Mouse (Mus musculus): ENCODE measurements around the gene Srd5a1. TPM values are rescaled to one million over a fixed set of nuclear protein-coding genes. Genes with fewer than 3 reads are reported as not detected.
"Not testable (repeated sequence)": the region's sequence is repeated elsewhere in the genome, so short reads cannot be mapped to it uniquely, and the experiment has no call there.

Gene Srd5a1
- polyA plus RNA-seq, 1 experiment from 2014 or later: 19.9 TPM

- no peak for ATAC-seq
- H3K4me2 ChIP-seq (replicated peaks): peak overlapping the region; percentile 54
- H3K9me3 ChIP-seq: no peaks in the 10 kb centered on the region
- WGBS: under 1% methylated on average over 24 of the region's 24 CpGs
- peak overlapping the region; percentile 74 for H3K9ac ChIP-seq
- no peak overlapping the region for H3K27ac ChIP-seq
- H3K27me3 ChIP-seq (replicated peaks): no peaks in the 10 kb centered on the region
- H3K36me3 ChIP-seq: peaks cover 14% of the 10 kb centered on the region
- peak overlapping the region; percentile 86 for H3K4me3 ChIP-seq (replicated peaks)
- peaks cover 12% of the 10 kb centered on the region; the same call in 1 of the 2 replicates for H3K4me1 ChIP-seq (replicated peaks)
These were observed 918 bp upstream of the Srd5a1 start for GRCm38 (mm10) chr13:69612175-69612544.

GRCm38 (mm10) chr13:69610751-69611397, 368 bp downstream of the Srd5a1 start:
- Histone ChIP-seq H3K4me1 (replicated peaks) (peaks cover 12% of the 10 kb centered on the region; the same call in 1 of the 2 replicates), H3K9ac (peak overlapping the region; percentile 57), H3K4me2 (replicated peaks) (peak overlapping the region; percentile 90), H3K9me3 (no peaks in the 10 kb centered on the region), H3K27ac (no peak overlapping the region), H3K36me3 (peaks cover 6% of the 10 kb centered on the region; the same call in 1 of the 2 replicates), H3K4me3 (replicated peaks) (peak overlapping the region; percentile 70), H3K27me3 (replicated peaks) (no peaks in the 10 kb centered on the region)
- WGBS: under 1% methylated on average over 40 of the region's 40 CpGs
- peak; percentile 40; the same call in 1 of the 2 replicates for ATAC-seq

GRCm38 (mm10) chr13:69608734-69609133, 2.5 kb downstream of the Srd5a1 start:
- Histone ChIP-seq H3K4me2 (replicated peaks) (no peak overlapping the region), H3K4me3 (replicated peaks) (no peak overlapping the region), H3K4me1 (replicated peaks) (peaks cover 12% of the 10 kb centered on the region; the same call in 1 of the 2 replicates), H3K27ac (no peak overlapping the region), H3K36me3 (0 out of 2 replicates have a peak, but pooled peaks cover 1% of the 10 kb centered on the region), H3K27me3 (replicated peaks) (no peaks in the 10 kb centered on the region), H3K9me3 (no peaks in the 10 kb centered on the region), H3K9ac (no peak overlapping the region)
- no peak for ATAC-seq
- WGBS: 73% methylated on average over 8 of the region's 8 CpGs

- H3K4me2 ChIP-seq (replicated peaks): no peak overlapping the region
- no peak for ATAC-seq
- 69% methylated on average over 1 of the region's 1 CpGs for WGBS
These were observed 6.6 kb downstream of the Srd5a1 start for GRCm38 (mm10) chr13:69604670-69605069.

GRCm38 (mm10) chr13:69601321-69601720, 9.9 kb downstream of the Srd5a1 start:
- no peak for ATAC-seq
- 75% methylated on average over 5 of the region's 5 CpGs for WGBS
- H3K9me3 ChIP-seq: no peaks in the 10 kb centered on the region

More at GRCm38 (mm10) chr13:69604670-69605069, 6.6 kb downstream of the Srd5a1 start:
- Histone ChIP-seq H3K9me3 (no peaks in the 10 kb centered on the region), H3K27me3 (replicated peaks) (no peaks in the 10 kb centered on the region), H3K27ac (no peak overlapping the region), H3K9ac (no peak overlapping the region), H3K4me3 (replicated peaks) (no peak overlapping the region), H3K4me1 (replicated peaks) (no peaks in the 10 kb centered on the region), H3K36me3 (no peaks in the 10 kb centered on the region)

GRCm38 (mm10) chr13:69600863-69601262, 10.4 kb downstream of the Srd5a1 start:
- H3K4me3 ChIP-seq (replicated peaks); H3K9me3 ChIP-seq; H3K4me2 ChIP-seq (replicated peaks); H3K4me1 ChIP-seq (replicated peaks); H3K36me3 ChIP-seq; H3K27me3 ChIP-seq (replicated peaks); ATAC-seq; H3K27ac ChIP-seq; H3K9ac ChIP-seq: not testable (repeated sequence)
- 90% methylated on average over 5 of the region's 5 CpGs for WGBS

More at GRCm38 (mm10) chr13:69601321-69601720, 9.9 kb downstream of the Srd5a1 start:
- Histone ChIP-seq H3K4me3 (replicated peaks) (no peak overlapping the region), H3K27me3 (replicated peaks) (no peaks in the 10 kb centered on the region), H3K36me3 (no peaks in the 10 kb centered on the region), H3K27ac (no peak overlapping the region), H3K4me1 (replicated peaks) (no peaks in the 10 kb centered on the region), H3K4me2 (replicated peaks) (no peak overlapping the region), H3K9ac (no peak overlapping the region)

- Histone ChIP-seq H3K4me1 (replicated peaks) (no peaks in the 10 kb centered on the region), H3K36me3 (no peaks in the 10 kb centered on the region), H3K4me2 (replicated peaks) (no peak overlapping the region), H3K27ac (no peak overlapping the region), H3K9me3 (no peaks in the 10 kb centered on the region), H3K4me3 (replicated peaks) (no peak overlapping the region), H3K9ac (no peak overlapping the region), H3K27me3 (replicated peaks) (no peaks in the 10 kb centered on the region)
- no peak for ATAC-seq
- WGBS: 78% methylated on average over 10 of the region's 10 CpGs
These were observed 12.4 kb downstream of the Srd5a1 start for GRCm38 (mm10) chr13:69598867-69599266.

- H3K9me3 ChIP-seq: no peaks in the 10 kb centered on the region
- no peaks in the 10 kb centered on the region for H3K27me3 ChIP-seq (replicated peaks)
- no peaks in the 10 kb centered on the region for H3K4me1 ChIP-seq (replicated peaks)
- no peak for ATAC-seq
- H3K4me3 ChIP-seq (replicated peaks): no peak overlapping the region
- 93% methylated on average over 2 of the region's 2 CpGs for WGBS
- H3K9ac ChIP-seq: no peak overlapping the region
- H3K4me2 ChIP-seq (replicated peaks): no peak overlapping the region
- H3K36me3 ChIP-seq: no peaks in the 10 kb centered on the region
- H3K27ac ChIP-seq: no peak overlapping the region
These were observed 14.7 kb downstream of the Srd5a1 start for GRCm38 (mm10) chr13:69596515-69596914.

- Histone ChIP-seq H3K27ac (no peak overlapping the region), H3K36me3 (no peaks in the 10 kb centered on the region), H3K4me1 (replicated peaks) (no peaks in the 10 kb centered on the region), H3K4me3 (replicated peaks) (no peak overlapping the region), H3K4me2 (replicated peaks) (no peak overlapping the region), H3K9me3 (no peaks in the 10 kb centered on the region), H3K9ac (no peak overlapping the region), H3K27me3 (replicated peaks) (no peaks in the 10 kb centered on the region)
- 85% methylated on average over 6 of the region's 6 CpGs for WGBS
- no peak for ATAC-seq
These were observed 15.3 kb downstream of the Srd5a1 start for GRCm38 (mm10) chr13:69595911-69596310.

GRCm38 (mm10) chr13:69594577-69595256, 16.5 kb downstream of the Srd5a1 start:
- Histone ChIP-seq H3K9ac (no peak overlapping the region), H3K36me3 (no peaks in the 10 kb centered on the region), H3K4me3 (replicated peaks) (no peak overlapping the region), H3K27ac (no peak overlapping the region), H3K4me2 (replicated peaks) (no peak overlapping the region), H3K4me1 (replicated peaks) (no peaks in the 10 kb centered on the region), H3K9me3 (no peaks in the 10 kb centered on the region), H3K27me3 (replicated peaks) (no peaks in the 10 kb centered on the region)
- no peak for ATAC-seq
- WGBS: 67% methylated on average over 7 of the region's 7 CpGs

- ATAC-seq: no peak
- no peak overlapping the region for H3K9ac ChIP-seq
- no peaks in the 10 kb centered on the region for H3K36me3 ChIP-seq
- H3K9me3 ChIP-seq: no peaks in the 10 kb centered on the region
- no peak overlapping the region for H3K4me2 ChIP-seq (replicated peaks)
- no peak overlapping the region for H3K27ac ChIP-seq
- H3K4me1 ChIP-seq (replicated peaks): no peaks in the 10 kb centered on the region
- H3K4me3 ChIP-seq (replicated peaks): no peak overlapping the region
- no peaks in the 10 kb centered on the region for H3K27me3 ChIP-seq (replicated peaks)
- 60% methylated on average over 8 of the region's 8 CpGs for WGBS
These were observed 17.8 kb downstream of the Srd5a1 start for GRCm38 (mm10) chr13:69593453-69593852.

GRCm38 (mm10) chr13:69592226-69592625, 19.0 kb downstream of the Srd5a1 start:
- H3K9me3 ChIP-seq: no peaks in the 10 kb centered on the region
- H3K36me3 ChIP-seq: no peaks in the 10 kb centered on the region
- H3K4me2 ChIP-seq (replicated peaks): no peak overlapping the region
- no peak for ATAC-seq
- no peaks in the 10 kb centered on the region for H3K4me1 ChIP-seq (replicated peaks)
- no peak overlapping the region for H3K27ac ChIP-seq
- no peak overlapping the region for H3K4me3 ChIP-seq (replicated peaks)
- WGBS: 83% methylated on average over 8 of the region's 8 CpGs
- H3K9ac ChIP-seq: no peak overlapping the region
- no peaks in the 10 kb centered on the region for H3K27me3 ChIP-seq (replicated peaks)

All from intestine, embryonic 15.5 days (tissue).